Mouse (Mus musculus): ENCODE results near the gene Syt16. TPM values are rescaled to one million over a fixed set of nuclear protein-coding genes. Genes with fewer than 3 reads are reported as not detected.

The Syt16 gene
- total RNA-seq, 2 experiments from 2014 or later, result 96.3 to 101 TPM

- DNase-seq (ENCODE audit: low spot score in 2 of 2), result no peak
- intact Hi-C loops (cut with DNase I), result no loop called here
Measured at GRCm38 (mm10) chr12:74281403-74281802, 283.9 kb downstream of the Syt16 start.

GRCm38 (mm10) chr12:74282846-74283245 lies 285.4 kb downstream of the Syt16 start:
- intact Hi-C loops (cut with DNase I), result loop anchor here (2.0 kb wide), 1 partner anchor 50 kb away; no protein-coding TSS in a partner anchor

GRCm38 (mm10) chr12:74284020-74284684 lies 286.7 kb downstream of the Syt16 start:
- intact Hi-C loops (cut with DNase I), result no loop called here
- DNase-seq (ENCODE audit: low spot score in 2 of 2), result peak; percentile 93 to 98

More at GRCm38 (mm10) chr12:74282846-74283245, 285.4 kb downstream of the Syt16 start:
- peak in 1 of 2 experiments; percentile 9 for DNase-seq (ENCODE audit: low spot score in 2 of 2)

- intact Hi-C loops (cut with DNase I), result loop anchor here (5.0 kb wide), 1 partner anchor 177 kb away; no protein-coding TSS in a partner anchor
- peak in 1 of 2 experiments; percentile 86 for DNase-seq (ENCODE audit: low spot score in 2 of 2)
Measured at GRCm38 (mm10) chr12:74284685-74285054, 287.2 kb downstream of the Syt16 start.

- DNase-seq (ENCODE audit: low spot score in 2 of 2), result peak in 1 of 2 experiments; percentile 79
- intact Hi-C loops (cut with DNase I), result loop anchor here (5.0 kb wide), 2 partner anchors 234 to 584 kb away; no protein-coding TSS in a partner anchor
Measured at GRCm38 (mm10) chr12:74290983-74291382, 293.5 kb downstream of the Syt16 start.

- intact Hi-C loops (cut with DNase I), result loop anchor here (5.0 kb wide), 2 partner anchors 236 to 586 kb away; no protein-coding TSS in a partner anchor
- peak; percentile 72 to 82 for DNase-seq (ENCODE audit: low spot score in 2 of 2)
Measured at GRCm38 (mm10) chr12:74293624-74294023, 296.2 kb downstream of the Syt16 start.

- DNase-seq (ENCODE audit: low spot score in 2 of 2), result no peak
- intact Hi-C loops (cut with DNase I), result no loop called here
Measured at GRCm38 (mm10) chr12:74296374-74296773, 298.9 kb downstream of the Syt16 start.

GRCm38 (mm10) chr12:74301559-74301958 lies 304.1 kb downstream of the Syt16 start:
- no peak for DNase-seq (ENCODE audit: low spot score in 2 of 2)

GRCm38 (mm10) chr12:74303418-74304294 lies 306.2 kb downstream of the Syt16 start:
- intact Hi-C loops (cut with DNase I), result no loop called here
- peak; percentile 45 to 85 for DNase-seq (ENCODE audit: low spot score in 2 of 2)

More at GRCm38 (mm10) chr12:74301559-74301958, 304.1 kb downstream of the Syt16 start:
- intact Hi-C loops (cut with DNase I), result no loop called here

GRCm38 (mm10) chr12:74312611-74313010 lies 315.1 kb downstream of the Syt16 start:
- DNase-seq (ENCODE audit: low spot score in 2 of 2), result no peak
- intact Hi-C loops (cut with DNase I), result loop anchor here (10.0 kb wide), 1 partner anchor 748 kb away; no protein-coding TSS in a partner anchor

- DNase-seq (ENCODE audit: low spot score in 2 of 2), result no peak
- intact Hi-C loops (cut with DNase I), result loop anchor here (10.0 kb wide), 1 partner anchor 750 kb away; no protein-coding TSS in a partner anchor
Measured at GRCm38 (mm10) chr12:74315221-74315620, 317.8 kb downstream of the Syt16 start.

- DNase-seq (ENCODE audit: low spot score in 2 of 2), result no peak
- intact Hi-C loops (cut with DNase I), result loop anchor here (10.0 kb wide), 1 partner anchor 752 kb away; no protein-coding TSS in a partner anchor
Measured at GRCm38 (mm10) chr12:74316344-74316973, 319.0 kb downstream of the Syt16 start, which contains the start of gene Gm11042. TSS of gene Gm11042 (minus strand) at chr12:74316394.

GRCm38 (mm10) chr12:74316989-74317759 lies 319.7 kb downstream of the Syt16 start:
- intact Hi-C loops (cut with DNase I), result loop anchor here (10.0 kb wide), 1 partner anchor 752 kb away; no protein-coding TSS in a partner anchor

GRCm38 (mm10) chr12:74320318-74320717 lies 322.9 kb downstream of the Syt16 start:
- peak; percentile 77 to 81 for DNase-seq (ENCODE audit: low spot score in 2 of 2)
- intact Hi-C loops (cut with DNase I), result loop anchor here (5.0 to 10.0 kb wide), 5 partner anchors 754 to 1344 kb away; partner anchors contain the start of genes Rhoj and Wdr89

More at GRCm38 (mm10) chr12:74316989-74317759, 319.7 kb downstream of the Syt16 start:
- DNase-seq (ENCODE audit: low spot score in 2 of 2), result peak; percentile 80 to 87

GRCm38 (mm10) chr12:74321981-74322380 lies 324.5 kb downstream of the Syt16 start:
- DNase-seq (ENCODE audit: low spot score in 2 of 2), result no peak
- intact Hi-C loops (cut with DNase I), result loop anchor here (5.0 to 10.0 kb wide), 5 partner anchors 753 to 1343 kb away; partner anchors contain the start of genes Rhoj and Wdr89
